Mouse (Mus musculus): ENCODE results near the gene Elf2. TPM values are rescaled to one million over a fixed set of nuclear protein-coding genes. Genes with fewer than 3 reads are reported as not detected.

Gene Elf2
- polyA plus RNA-seq, 1 experiment, result 45.5 TPM

DNA sequence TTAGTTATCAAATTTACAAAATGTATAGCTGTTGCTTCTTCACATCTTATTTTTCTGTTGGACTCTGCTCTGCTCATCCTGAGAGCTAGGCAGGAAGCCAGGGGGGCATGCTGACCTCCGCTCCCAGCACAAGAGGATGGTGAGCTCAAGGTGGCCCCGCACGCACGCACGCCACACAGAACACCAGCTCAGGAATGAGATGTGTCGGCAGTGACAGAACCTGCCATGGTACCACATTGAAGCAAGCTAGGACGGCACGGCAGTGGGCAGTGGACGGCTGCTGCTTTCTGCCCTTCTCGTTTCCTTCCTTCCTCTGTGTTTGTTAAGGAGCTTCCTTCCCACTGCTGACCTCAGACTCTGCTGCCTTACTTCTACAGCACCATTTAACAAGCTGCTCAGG lies 23.6 kb downstream of the Elf2 start:
- TF ChIP-seq GATA1 (IDR thresholded peaks at IDR 0.05; ENCODE audit: low read length), result no peak

DNA sequence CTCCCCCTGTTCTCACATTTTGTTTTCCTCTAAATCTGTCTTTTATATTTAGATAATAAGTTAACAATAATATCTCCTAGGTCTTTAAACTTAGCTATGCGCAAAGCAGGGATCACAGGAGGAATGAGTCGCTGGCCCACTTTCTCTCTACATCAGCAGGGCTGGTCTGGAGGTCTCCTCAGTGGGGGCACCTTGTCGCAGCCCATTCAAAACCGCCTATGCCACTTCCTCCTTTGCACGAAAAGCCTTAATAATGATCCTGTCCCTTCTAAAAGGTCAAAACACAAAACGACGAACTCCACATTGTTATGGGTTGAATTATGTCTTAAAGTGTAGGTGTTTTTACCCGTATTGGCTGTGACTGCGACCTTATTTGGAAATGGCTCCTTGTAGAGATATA lies 28.8 kb downstream of the Elf2 start:
- no peak for TF ChIP-seq GATA1 (IDR thresholded peaks at IDR 0.05; ENCODE audit: low read length)

DNA sequence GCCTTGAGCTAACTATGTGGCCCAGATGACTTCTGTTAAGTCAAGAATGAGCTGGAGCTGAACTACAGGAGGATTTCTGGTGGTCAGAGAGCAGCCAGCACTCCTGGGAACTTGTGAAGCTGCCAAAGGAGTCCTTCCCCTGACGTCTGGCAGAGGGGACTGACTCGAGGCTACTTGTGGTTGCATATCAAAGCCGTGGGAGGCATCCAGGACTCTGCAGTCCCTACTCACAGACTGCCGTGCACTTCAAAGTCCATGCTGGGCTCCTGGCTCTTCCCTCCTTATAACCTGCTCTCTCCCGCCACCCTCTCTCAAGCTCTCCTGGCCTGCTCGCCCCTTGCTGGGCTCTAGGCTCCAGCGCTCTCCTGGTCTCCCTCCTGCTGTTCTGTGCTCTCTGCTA lies 30.4 kb downstream of the Elf2 start:
- no peak for TF ChIP-seq GATA1 (IDR thresholded peaks at IDR 0.05; ENCODE audit: low read length)

DNA sequence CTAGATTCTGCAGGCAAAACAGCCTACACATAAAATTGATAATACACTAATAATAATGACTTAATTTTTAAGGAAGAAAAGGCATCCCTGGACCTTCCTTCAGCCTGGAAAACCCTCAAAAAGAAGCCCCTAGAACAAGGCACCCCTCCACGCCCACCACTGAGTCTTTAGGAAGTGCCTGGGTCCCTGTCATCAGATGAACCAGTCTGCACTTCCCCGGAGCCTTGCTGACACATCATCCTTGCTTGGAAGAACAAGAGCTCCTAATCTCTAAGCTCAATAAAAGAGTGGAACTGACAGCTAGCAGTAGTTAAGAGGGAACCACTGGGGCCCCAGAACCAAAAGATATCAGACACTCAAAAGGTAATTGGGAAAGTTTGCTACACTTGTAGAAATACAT lies 33.8 kb downstream of the Elf2 start:
- no peak for TF ChIP-seq GATA1 (IDR thresholded peaks at IDR 0.05; ENCODE audit: low read length)

DNA sequence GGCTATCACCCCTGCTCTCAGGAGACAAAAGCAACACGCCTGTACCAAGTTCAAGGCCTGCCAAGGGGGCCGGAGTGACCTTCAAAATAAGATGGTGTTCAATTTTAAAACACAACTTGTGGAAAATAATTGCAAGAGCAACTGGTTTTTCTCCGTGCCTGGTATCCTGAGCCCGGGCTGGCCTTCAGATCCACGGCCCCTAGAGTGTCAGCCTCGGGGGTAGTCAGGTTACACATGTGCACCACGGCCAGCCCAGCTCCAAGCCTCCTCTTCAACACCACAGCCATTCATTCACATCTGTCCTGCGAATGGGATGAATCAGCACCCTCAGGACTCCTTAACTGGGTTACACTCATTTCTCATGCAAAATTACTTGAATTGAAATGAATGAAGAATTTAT lies 34.5 kb downstream of the Elf2 start:
- no peak for TF ChIP-seq GATA1 (IDR thresholded peaks at IDR 0.05; ENCODE audit: low read length)

DNA sequence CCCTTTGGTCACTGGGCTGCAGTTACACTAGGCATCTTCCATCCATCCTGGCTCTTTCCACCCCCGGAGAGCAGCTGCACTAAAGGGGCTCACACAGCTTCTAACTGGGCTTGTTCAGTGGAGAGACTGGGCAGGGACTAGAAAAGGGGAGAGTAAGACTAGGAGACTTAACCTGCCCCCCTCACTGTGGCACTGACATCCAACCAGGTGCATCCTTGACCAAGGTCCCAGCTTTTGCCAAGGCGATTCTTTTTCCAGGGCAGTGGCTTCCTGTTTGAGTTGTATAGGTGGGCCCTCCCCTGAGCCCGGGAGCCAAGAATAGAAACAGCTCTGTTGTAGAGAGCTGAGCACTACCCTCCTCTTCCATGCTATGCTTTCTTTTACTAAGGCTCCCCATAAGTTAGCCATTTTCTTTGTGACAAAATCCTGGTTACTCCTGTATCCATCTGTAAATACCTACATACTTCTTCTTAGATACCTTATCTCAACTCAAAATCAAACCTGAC lies 37.4 kb downstream of the Elf2 start:
- no peak for TF ChIP-seq GATA1 (IDR thresholded peaks at IDR 0.05; ENCODE audit: low read length)

DNA sequence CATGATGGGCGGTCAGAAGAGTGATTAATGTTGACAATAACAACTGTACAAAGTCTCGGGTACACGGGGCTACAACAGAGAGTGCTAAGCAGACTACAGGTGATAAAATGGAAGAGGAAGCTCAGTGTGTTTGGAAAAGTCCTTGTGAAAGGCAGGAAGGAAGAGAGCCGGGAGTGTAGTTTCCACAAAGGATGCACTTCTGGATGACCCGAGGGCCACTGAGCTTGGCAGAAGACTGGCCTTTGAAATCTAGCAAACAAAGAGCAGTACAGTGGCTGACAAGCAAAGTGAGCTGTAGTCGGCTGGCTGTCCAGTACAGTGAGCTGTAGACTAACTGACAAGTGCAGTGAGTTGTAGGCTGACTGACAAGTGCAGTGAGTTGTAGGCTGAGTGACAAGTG lies 38.9 kb downstream of the Elf2 start:
- no peak for TF ChIP-seq GATA1 (IDR thresholded peaks at IDR 0.05; ENCODE audit: low read length)

DNA sequence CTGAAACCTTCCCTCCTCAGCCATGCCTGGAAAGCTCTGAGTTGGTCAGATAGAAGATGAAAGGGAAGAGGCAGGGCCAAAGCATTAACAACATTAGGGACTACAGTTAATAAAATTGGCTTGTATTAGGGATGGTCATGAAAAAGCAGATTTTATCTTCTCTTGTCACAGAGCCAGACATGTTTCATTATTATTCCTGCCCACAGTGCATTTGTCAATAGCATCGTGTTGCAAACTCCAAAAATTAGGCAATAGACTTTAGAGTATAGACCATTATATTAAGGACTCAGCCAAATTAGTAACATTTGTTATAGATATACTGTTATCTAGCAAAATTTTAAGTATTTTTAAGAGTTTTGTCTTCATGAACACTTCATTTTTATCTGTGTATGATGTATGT lies 43.7 kb downstream of the Elf2 start:
- no peak for TF ChIP-seq GATA1 (IDR thresholded peaks at IDR 0.05; ENCODE audit: low read length)

DNA sequence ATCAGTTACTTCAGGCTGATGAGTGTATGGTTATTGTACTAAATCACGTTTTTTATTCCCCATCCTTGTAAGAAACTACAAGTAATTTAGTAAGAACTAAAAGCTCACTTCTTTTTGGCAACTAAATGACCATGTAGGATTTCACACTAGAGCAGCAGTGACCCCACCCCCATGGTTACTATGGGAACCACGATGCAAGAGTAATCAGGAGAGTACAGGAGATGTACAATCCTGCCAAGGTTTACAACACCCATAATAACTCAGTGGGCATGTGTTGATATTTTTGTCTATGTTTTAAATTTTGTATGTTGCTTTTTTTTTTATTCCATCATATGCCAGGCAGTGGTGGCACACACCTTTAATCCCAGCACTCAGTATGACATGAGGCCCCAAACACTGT lies 45.2 kb downstream of the Elf2 start:
- no peak for TF ChIP-seq GATA1 (IDR thresholded peaks at IDR 0.05; ENCODE audit: low read length)

DNA sequence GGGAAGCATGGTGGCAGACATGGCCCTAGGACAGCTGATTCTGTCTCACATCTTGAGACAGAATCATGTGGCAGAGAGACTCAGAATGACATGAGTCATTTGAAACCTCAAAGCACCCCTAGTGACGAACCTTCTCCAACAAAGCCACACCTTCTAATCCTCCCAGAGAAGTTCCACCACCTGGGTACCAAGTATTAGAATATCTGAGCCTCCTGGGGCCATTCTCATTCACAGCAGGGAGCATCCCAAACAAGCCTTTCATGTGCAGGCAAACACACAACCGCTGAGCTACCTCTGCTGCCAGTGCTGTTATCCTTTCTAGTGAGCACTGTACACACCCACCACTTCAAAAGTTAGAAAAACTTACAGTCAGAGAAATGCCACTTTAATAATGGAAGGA lies 46.2 kb downstream of the Elf2 start:
- no peak for TF ChIP-seq GATA1 (IDR thresholded peaks at IDR 0.05; ENCODE audit: low read length)

DNA sequence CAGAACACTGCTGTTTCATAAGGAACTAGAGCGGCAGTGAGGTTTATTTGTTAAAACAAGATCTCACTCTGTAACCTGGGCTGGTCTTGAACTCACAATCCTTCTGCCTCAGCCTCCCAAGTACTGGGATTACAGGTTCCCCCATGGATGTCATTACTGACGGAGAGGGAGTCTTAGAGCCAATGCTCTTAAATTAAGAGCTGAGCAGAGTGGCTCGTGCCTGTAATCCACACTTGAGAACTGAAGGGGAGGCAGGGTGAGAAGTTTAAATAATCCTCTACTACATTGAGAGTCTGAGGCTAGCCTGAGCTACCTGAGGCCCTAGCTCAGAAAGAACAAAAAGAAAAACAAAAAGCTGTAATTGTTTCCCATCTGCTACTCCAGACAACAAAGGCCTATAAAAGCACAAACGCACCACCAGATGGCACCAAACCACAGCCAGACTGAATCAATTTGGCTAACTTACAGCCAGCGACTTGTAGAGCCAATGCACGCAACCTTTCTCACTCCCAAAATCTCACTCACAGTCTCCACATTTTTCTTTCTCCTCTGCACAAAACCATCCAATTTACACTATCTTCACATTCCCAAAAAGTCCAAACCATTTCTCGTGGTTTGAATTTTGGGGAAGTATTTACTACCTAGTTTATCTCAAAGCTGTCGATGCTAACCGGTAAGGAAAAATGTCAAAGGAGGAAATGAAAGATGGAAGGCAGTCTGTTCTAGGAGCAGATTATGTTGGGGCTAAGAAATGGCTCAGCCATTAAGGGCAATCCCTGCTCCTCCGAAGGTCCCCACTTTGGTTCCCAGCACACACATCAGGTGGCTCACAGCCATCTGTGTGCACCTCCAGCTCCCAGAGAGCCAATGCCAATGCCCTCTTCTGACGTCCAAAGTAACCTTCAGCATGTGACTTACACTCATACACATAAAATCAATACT lies 51.3 kb downstream of the Elf2 start:
- no peak for TF ChIP-seq GATA1 (IDR thresholded peaks at IDR 0.05; ENCODE audit: low read length)

DNA sequence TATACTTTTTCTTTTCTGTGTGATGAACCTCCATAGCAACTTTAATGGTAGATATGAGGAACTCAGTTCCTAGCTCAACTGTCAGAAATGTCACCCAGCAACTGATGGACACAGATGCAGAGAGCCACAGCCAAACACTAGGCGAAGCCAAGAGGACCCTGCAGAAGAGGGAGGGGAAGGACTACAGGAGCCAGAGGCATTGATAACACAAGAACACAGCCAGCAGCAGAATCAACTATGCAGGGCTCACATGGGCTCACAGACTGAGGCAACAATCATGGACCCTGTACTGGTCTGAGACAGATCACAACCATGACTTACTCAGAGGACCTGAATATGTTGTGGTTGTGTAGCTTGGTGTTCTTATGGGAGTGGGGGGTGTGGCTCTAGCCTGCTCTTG lies 56.1 kb downstream of the Elf2 start:
- TF ChIP-seq GATA1 (IDR thresholded peaks at IDR 0.05; ENCODE audit: low read length), result no peak

DNA sequence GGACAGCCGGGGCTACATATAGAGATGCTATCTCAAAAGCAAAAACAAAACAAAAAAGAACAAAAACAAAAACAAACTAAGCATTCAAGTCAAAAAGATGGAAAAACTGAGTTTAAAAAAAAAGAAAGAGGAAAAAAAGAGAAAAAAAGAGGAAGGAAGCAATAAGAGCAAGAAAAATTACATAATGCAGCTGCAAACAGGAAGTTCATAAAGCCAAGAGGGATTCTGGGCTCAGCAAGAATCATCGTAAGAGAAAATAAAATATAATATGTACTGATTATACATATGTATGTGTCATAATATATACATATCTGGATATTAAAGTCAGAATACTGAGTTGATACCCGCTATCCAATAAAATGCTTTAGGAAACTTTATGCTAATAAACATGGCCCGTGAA lies 58.7 kb downstream of the Elf2 start:
- TF ChIP-seq GATA1 (IDR thresholded peaks at IDR 0.05; ENCODE audit: low read length), result no peak

DNA sequence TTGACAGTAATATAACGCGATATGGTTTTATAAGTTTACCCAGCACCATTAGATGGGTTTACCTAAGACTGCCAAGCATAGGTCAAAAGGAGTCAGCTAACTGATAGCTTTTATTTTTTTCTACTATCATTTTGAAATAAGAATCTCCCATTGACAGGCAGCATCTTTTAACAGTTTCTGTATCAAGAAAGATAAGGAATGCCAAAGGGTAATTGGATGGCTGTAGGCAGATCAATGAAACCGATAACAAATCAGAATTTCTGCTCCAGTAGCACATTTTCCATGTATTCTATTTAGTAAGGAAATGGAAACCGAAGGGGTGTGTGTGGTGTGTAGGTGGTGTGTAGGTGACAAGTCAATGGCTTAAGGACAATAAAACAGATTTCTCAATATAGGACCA lies 62.0 kb downstream of the Elf2 start:
- peak; percentile 6 for TF ChIP-seq GATA1 (IDR thresholded peaks at IDR 0.05; ENCODE audit: low read length)

DNA sequence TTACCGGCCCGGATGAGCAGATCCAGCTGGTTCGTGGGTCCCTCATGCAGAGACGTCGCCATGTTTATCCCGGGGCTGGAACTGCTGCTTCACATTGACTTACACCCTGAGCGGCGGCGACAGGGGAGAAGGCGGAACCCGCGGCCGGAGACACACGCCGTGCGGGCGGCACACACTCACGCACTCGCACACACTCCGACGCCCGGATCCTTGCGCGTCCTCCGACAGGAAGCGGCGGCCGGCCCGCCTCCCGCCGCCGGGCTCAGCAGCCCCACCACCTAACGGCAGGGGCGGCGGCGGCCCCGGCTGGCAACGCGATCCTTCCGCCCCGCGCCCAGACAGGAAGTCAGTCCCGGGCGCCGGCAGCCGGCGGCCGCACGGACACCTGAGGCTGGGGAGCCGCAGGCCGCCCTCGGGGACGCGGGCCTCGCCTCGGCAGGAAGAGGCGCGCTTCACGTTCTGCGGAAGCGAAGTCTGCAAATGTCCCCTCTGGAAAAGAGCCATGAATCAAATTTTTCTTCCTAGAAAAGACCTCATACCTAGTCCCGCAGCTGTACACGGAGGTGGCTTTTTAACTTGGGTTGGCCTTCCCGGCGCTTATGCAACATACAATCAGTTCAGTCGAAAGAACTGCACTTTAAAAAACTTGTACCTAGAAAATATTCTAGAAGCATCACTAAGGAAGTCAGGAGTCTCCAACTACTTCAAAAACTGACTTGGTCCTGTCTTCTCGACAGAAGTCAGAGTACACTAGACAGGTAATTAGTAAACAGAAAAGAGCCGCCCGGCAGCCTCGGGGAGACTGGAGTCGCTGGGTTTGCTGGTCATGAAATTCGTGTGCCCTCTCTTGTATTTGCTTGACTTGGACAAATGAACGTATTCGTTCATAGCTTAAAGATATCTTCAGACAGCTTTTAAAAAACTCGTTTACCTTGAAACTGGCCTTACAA lies 63.0 kb downstream of the Elf2 start:
- no peak for TF ChIP-seq GATA1 (IDR thresholded peaks at IDR 0.05; ENCODE audit: low read length)

All from G1E-ER4 (cell line).